Mouse (Mus musculus) erythroid progenitor cell, adult 5-6 weeks (primary cell): ENCODE data around the gene Rgl1. TPM values are rescaled to one million over a fixed set of nuclear protein-coding genes. Genes with fewer than 3 reads are reported as not detected.

ENCODE experiments used
- ATAC-seq: replicated peaks from 2 replicates; pipeline ENCODE4 v1.8.0; 2016; ENCODE audit warnings: moderate number of reproducible peaks, mild to moderate bottlenecking, moderate TSS enrichment, inconsistent platforms; ENCODE audit not compliant: poor library complexity, low FRiP score, severe bottlenecking
- total RNA-seq, 2 experiments: library from RNA; stranded (forward) in 1 of 2; stranded (reverse) in 1 of 2; fragments of 150-400 nt in 1 of 2; fragments of 186-747, 209-891 nt in 1 of 2; gene quantifications; 2 replicates each; pipeline versions ENCODE4 v1.2.3 to v1.2.4; 2015 to 2017; ENCODE audit warnings: low replicate concordance in 2 of 2

Rgl1 gene
- total RNA-seq, 2 experiments from 2014 or later = 8.4 to 32.8 TPM

GRCm38 (mm10) chr1:152721535-152722198 is 44.5 kb downstream of the Rgl1 start:
- ATAC-seq = no peak

- no peak for ATAC-seq
Measured at GRCm38 (mm10) chr1:152720969-152721368, 45.2 kb downstream of the Rgl1 start.

- ATAC-seq = 0 out of 2 replicates have a peak, but pooled peaks have one; percentile 34
Measured at GRCm38 (mm10) chr1:152718200-152718599, 48.0 kb downstream of the Rgl1 start.

- no peak for ATAC-seq
Measured at GRCm38 (mm10) chr1:152717329-152717728, 48.8 kb downstream of the Rgl1 start.

- no peak for ATAC-seq
Measured at GRCm38 (mm10) chr1:152714405-152714804, 51.7 kb downstream of the Rgl1 start.

- no peak for ATAC-seq
Measured at GRCm38 (mm10) chr1:152713924-152714323, 52.2 kb downstream of the Rgl1 start.

- no peak for ATAC-seq
Measured at GRCm38 (mm10) chr1:152711037-152711436, 55.1 kb downstream of the Rgl1 start.

GRCm38 (mm10) chr1:152707560-152707959 is 58.6 kb downstream of the Rgl1 start:
- ATAC-seq = no peak

GRCm38 (mm10) chr1:152703941-152704340 is 62.2 kb downstream of the Rgl1 start:
- no peak for ATAC-seq

GRCm38 (mm10) chr1:152702920-152703319 is 63.2 kb downstream of the Rgl1 start:
- ATAC-seq = no peak

GRCm38 (mm10) chr1:152701066-152701465 is 65.1 kb downstream of the Rgl1 start:
- no peak for ATAC-seq

GRCm38 (mm10) chr1:152697341-152697740 is 68.8 kb downstream of the Rgl1 start:
- ATAC-seq = no peak

- no peak for ATAC-seq
Measured at GRCm38 (mm10) chr1:152695491-152695890, 70.7 kb downstream of the Rgl1 start.

GRCm38 (mm10) chr1:152689968-152690367 is 76.2 kb downstream of the Rgl1 start:
- ATAC-seq = no peak

- ATAC-seq = no peak
Measured at GRCm38 (mm10) chr1:152687733-152688181, 78.4 kb downstream of the Rgl1 start.

GRCm38 (mm10) chr1:152687099-152687730 is 78.9 kb downstream of the Rgl1 start:
- ATAC-seq = no peak

- ATAC-seq = no peak
Measured at GRCm38 (mm10) chr1:152685531-152685930, 80.6 kb downstream of the Rgl1 start.

GRCm38 (mm10) chr1:152682368-152683194 is 83.6 kb downstream of the Rgl1 start:
- no peak for ATAC-seq

- ATAC-seq = no peak
Measured at GRCm38 (mm10) chr1:152681676-152682367, 84.3 kb downstream of the Rgl1 start.

- no peak for ATAC-seq
Measured at GRCm38 (mm10) chr1:152681116-152681515, 85.0 kb downstream of the Rgl1 start.
